Mouse (Mus musculus) fibroblast of lung, adult 2 months (primary cell): ENCODE results near the gene Tceal1.

ENCODE experiments used
- DNase-seq: peaks from one replicate; pipeline ENCODE4 v3.0.0-alpha.2; 2011; ENCODE audit warnings: low read depth

Gene Tceal1

GRCm38 (mm10) chrX:136755464-136755863, 47.7 kb downstream of the Tceal1 start:
- DNase-seq, result no peak
